Mouse (Mus musculus) midbrain, embryonic 12.5 days (tissue): ENCODE results near the gene Hist1h2ah. TPM values are rescaled to one million over a fixed set of nuclear protein-coding genes. Genes with fewer than 3 reads are reported as not detected.
A peak's percentile ranks its signal among the peaks of the same experiment; 100 is the strongest.

Experiments used
- ATAC-seq: fragments of 200-750 bp; cut with Nextera tagmentation; 2 replicates; pipeline ENCODE4 v1.8.0; 2017; ENCODE audit warnings: low read depth, moderate TSS enrichment, moderate library complexity; ENCODE audit not compliant: low FRiP score
- H3K27ac ChIP-seq: fragments of 300-500 bp; sonication (generic); replicated peaks from 2 replicates; pipeline ENCODE4 v1.5.1; 2016; ENCODE audit warnings: mild to moderate bottlenecking
- H3K27me3 ChIP-seq: fragments of 300-500 bp; sonication (generic); 2 replicates; pipeline ENCODE4 v1.6.1; 2016; ENCODE audit warnings: mild to moderate bottlenecking
- H3K36me3 ChIP-seq: fragments of 300-500 bp; sonication (generic); 2 replicates; pipeline ENCODE4 v1.6.1; 2016
- H3K4me1 ChIP-seq: fragments of 300-500 bp; sonication (generic); 2 replicates; pipeline ENCODE4 v1.6.1; 2016
- H3K4me2 ChIP-seq: fragments of 300-500 bp; sonication (generic); replicated peaks from 2 replicates; pipeline ENCODE4 v1.6.1; 2016; ENCODE audit warnings: mild to moderate bottlenecking, moderate library complexity
- H3K4me3 ChIP-seq: fragments of 300-500 bp; sonication (generic); 2 replicates; pipeline ENCODE4 v1.5.1; 2016; ENCODE audit warnings: mild to moderate bottlenecking
- H3K9ac ChIP-seq: fragments of 300-500 bp; sonication (generic); replicated peaks from 2 replicates; pipeline ENCODE4 v1.6.1; 2016; ENCODE audit warnings: mild to moderate bottlenecking, moderate library complexity
- H3K9me3 ChIP-seq: fragments of 300-500 bp; sonication (generic); 2 replicates; pipeline ENCODE4 v1.6.1; 2016; ENCODE audit warnings: mild to moderate bottlenecking
- WGBS: fragments of 180-500 bp; shearing (Covaris S2); methylation state at CpG from one replicate; pipeline ENCODE4 v1.1.7; 2016; 5-methylcytosine and 5-hydroxymethylcytosine counted together
- polyA plus RNA-seq: library from polyadenylated mRNA; unstranded; fragments of >200 nt; fragmentation: Nextera tagmentation; extraction: Ambion mirVana; gene quantifications from 2 replicates; pipeline ENCODE4 v1.2.1, GENCODE M21; 2016

Gene Hist1h2ah
- polyA plus RNA-seq, 1 experiment from 2014 or later, result 10.1 TPM

- no peaks in the 10 kb centered on the region for H3K9me3 ChIP-seq
- peaks cover 22% of the 10 kb centered on the region for H3K4me1 ChIP-seq
- ATAC-seq, result no peak
- no peak overlapping the region for H3K4me2 ChIP-seq
- WGBS, result 41% methylated on average over 5 of the region's 5 CpGs
- H3K4me3 ChIP-seq, result no peak overlapping the region
- peaks cover 98% of the 10 kb centered on the region for H3K27me3 ChIP-seq
- H3K36me3 ChIP-seq, result no peaks in the 10 kb centered on the region
- no peak overlapping the region for H3K27ac ChIP-seq
- no peak overlapping the region for H3K9ac ChIP-seq
Measured at GRCm38 (mm10) chr13:22001823-22002222, 33.5 kb downstream of the Hist1h2ah start.

DNA sequence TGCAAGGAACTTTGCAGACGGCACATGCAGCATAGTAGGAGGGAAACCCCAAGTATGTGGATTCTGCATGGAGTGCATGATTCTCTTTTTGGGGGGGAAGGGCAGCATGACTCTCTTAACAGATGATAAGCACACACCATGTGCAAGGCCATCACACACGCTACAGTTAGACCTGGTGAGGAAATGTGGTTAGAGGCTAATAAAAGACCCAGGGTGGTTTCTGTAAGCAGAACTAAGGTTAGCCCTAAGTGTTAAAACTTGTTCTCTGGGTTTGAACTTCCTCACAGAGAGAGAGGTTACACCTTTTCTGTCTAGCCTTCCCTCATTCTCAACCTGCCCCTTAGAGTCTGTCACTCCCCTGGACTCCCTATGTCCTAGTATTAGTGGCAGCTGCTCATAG is 34.0 kb downstream of the Hist1h2ah start:
- WGBS, result 62% methylated on average over 2 of the region's 2 CpGs
- H3K27ac ChIP-seq, result no peak overlapping the region

GRCm38 (mm10) chr13:21999147-21999546 is 36.2 kb downstream of the Hist1h2ah start:
- WGBS, result 35% methylated on average over 4 of the region's 4 CpGs

More for the DNA sequence above, 34.0 kb downstream of the Hist1h2ah start:
- Histone ChIP-seq H3K9me3 (no peaks in the 10 kb centered on the region), H3K9ac (no peak overlapping the region), H3K4me2 (no peak overlapping the region), H3K4me3 (no peak overlapping the region), H3K36me3 (no peaks in the 10 kb centered on the region), H3K27me3 (peaks cover 98% of the 10 kb centered on the region), H3K4me1 (peaks cover 20% of the 10 kb centered on the region)
- no peak for ATAC-seq

DNA sequence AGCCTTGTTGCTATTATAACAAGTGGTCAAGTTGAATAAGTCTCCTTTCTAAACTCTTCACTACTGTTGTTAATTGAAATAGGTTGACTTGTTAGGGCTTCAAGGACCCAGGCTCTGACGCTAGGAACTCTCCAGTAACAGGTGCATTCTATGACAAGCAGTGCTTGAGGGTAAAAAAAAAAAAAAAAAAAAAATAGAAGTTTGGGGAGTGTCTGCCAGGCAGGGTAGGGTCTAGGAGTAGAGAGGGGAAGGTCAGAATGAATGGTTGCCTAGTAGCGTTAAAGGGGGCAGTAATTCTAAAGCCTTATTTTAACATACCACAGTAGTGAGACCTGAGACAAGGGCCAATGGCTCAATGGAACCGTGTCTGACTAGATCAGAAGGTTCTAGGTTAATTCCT is 37.0 kb downstream of the Hist1h2ah start:
- no peak for ATAC-seq
- Histone ChIP-seq H3K4me1 (peaks cover 19% of the 10 kb centered on the region; the same call in 1 of the 2 replicates), H3K36me3 (no peaks in the 10 kb centered on the region), H3K27me3 (peaks cover 88% of the 10 kb centered on the region), H3K9ac (no peak overlapping the region), H3K4me2 (no peak overlapping the region), H3K27ac (no peak overlapping the region), H3K9me3 (no peaks in the 10 kb centered on the region), H3K4me3 (no peak overlapping the region)
- WGBS, result 18% methylated on average over 3 of the region's 3 CpGs

More at GRCm38 (mm10) chr13:21999147-21999546, 36.2 kb downstream of the Hist1h2ah start:
- H3K27ac ChIP-seq, result no peak overlapping the region
- no peaks in the 10 kb centered on the region for H3K9me3 ChIP-seq
- no peak overlapping the region for H3K9ac ChIP-seq
- H3K4me2 ChIP-seq, result no peak overlapping the region
- H3K27me3 ChIP-seq, result peaks cover 91% of the 10 kb centered on the region
- H3K36me3 ChIP-seq, result no peaks in the 10 kb centered on the region
- no peak for ATAC-seq
- H3K4me1 ChIP-seq, result peaks cover 19% of the 10 kb centered on the region; the same call in 1 of the 2 replicates
- no peak overlapping the region for H3K4me3 ChIP-seq

DNA sequence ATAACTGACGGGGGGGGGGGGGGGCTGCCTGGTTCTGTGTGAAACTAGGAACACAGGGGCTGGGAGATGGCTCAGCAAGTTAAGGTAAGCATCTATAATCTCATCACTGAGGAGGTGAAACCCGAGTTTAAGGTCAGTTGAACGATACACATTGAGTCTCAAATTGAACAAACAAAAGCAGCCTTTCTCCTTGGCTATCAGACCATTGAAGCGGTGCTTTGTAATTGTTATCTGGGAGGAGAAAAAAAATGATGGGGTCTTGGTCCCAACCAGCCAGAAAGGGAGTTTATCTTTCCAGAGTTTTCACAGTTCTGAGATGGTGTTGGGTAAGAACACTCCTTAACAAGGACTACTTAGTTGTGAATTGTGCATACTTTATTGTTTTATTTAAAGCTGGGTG is 37.5 kb downstream of the Hist1h2ah start:
- peak overlapping the region; percentile 54; the same call in 1 of the 2 replicates for H3K4me2 ChIP-seq
- H3K4me3 ChIP-seq, result no peak overlapping the region
- WGBS, result 5% methylated on average over 4 of the region's 4 CpGs

DNA sequence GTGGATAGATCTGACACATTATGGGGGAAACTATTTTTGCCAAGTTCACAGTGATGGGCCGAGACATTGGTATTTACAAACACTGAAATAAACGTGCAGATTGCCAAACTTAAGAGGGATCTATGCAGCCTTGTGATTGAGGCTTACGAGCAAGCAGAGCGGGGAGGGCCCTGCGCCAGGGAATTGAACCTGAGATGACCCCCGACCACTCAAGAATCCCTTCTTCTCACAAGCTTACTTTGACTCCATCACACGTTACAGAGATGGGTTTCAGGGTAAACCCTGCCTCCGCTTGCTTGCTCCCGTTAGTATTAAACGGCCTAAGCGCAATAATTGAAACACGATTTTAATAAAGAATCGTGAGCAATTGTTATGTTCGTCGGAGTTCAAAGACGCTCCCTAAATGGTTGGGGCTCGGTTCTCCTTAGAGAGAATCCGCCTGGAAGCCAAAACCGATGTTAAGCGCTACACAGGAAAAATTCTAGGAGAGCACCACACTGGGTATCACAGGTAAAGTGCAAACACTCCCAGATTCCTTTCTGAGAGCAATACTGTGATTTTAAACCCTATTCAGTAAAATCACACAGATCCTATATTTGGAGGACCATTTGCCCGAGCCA is 38.1 kb downstream of the Hist1h2ah start:
- H3K4me2 ChIP-seq, result peak overlapping the region; percentile 54
- no peak overlapping the region for H3K27ac ChIP-seq
- peak overlapping the region; percentile 26 for H3K4me3 ChIP-seq
- peaks cover 83% of the 10 kb centered on the region for H3K27me3 ChIP-seq
- no peaks in the 10 kb centered on the region for H3K9me3 ChIP-seq
- WGBS, result 1% methylated on average over 21 of the region's 21 CpGs
- H3K4me1 ChIP-seq, result peaks cover 19% of the 10 kb centered on the region; the same call in 1 of the 2 replicates
- ATAC-seq, result no peak
- H3K36me3 ChIP-seq, result no peaks in the 10 kb centered on the region
- no peak overlapping the region for H3K9ac ChIP-seq

More for the DNA sequence above, 37.5 kb downstream of the Hist1h2ah start:
- no peak overlapping the region for H3K9ac ChIP-seq
- H3K36me3 ChIP-seq, result no peaks in the 10 kb centered on the region
- no peak overlapping the region for H3K27ac ChIP-seq
- H3K27me3 ChIP-seq, result peaks cover 86% of the 10 kb centered on the region
- H3K9me3 ChIP-seq, result no peaks in the 10 kb centered on the region
- no peak for ATAC-seq
- H3K4me1 ChIP-seq, result peaks cover 19% of the 10 kb centered on the region; the same call in 1 of the 2 replicates

GRCm38 (mm10) chr13:21996840-21997185 is 38.6 kb downstream of the Hist1h2ah start:
- Histone ChIP-seq H3K9ac (no peak overlapping the region), H3K9me3 (no peaks in the 10 kb centered on the region), H3K27me3 (peaks cover 78% of the 10 kb centered on the region), H3K4me3 (peak overlapping the region; percentile 26), H3K27ac (no peak overlapping the region), H3K4me1 (peaks cover 19% of the 10 kb centered on the region; the same call in 1 of the 2 replicates), H3K36me3 (no peaks in the 10 kb centered on the region), H3K4me2 (peak overlapping the region; percentile 54)
- under 1% methylated on average over 13 of the region's 13 CpGs for WGBS
- ATAC-seq, result no peak

DNA sequence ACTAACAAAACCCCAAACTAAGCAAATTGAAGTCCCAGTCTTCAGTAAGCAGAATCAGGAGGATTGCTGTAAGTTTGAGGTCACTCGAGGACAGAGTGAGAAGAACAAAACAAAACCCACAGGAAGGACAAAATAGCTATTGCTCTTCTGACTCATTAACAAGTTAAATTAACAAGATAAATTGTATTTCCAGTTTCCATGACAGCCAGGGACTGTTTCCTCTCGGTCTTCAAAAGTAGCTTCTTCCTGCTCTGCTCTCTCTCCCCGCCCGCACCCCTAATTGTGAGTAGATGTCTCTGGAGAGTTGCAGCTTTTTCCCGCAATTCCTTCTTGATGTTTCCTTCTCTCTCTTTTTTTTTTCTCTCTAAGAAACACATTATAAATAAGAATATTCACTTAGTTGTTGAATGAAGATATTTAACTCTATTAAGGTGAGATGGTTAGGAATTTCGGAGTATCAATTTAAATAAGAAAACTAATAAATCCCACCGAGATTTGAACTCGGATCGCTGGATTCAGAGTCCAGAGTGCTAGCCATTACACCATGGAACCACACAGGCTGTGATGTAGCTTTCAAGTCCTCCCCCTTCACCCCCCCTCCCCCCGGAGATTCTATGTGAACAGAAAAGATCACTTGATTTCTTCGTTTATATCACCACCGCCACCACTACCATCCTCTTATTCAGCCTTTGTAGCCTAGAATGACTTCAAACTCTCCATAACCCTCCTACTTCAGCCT is 39.1 kb downstream of the Hist1h2ah start:
- Histone ChIP-seq H3K9me3 (no peaks in the 10 kb centered on the region), H3K4me3 (peak overlapping the region; percentile 38), H3K9ac (no peak overlapping the region), H3K27me3 (peaks cover 75% of the 10 kb centered on the region), H3K4me2 (peak overlapping the region; percentile 54), H3K36me3 (no peaks in the 10 kb centered on the region), H3K27ac (no peak overlapping the region), H3K4me1 (peaks cover 19% of the 10 kb centered on the region; the same call in 1 of the 2 replicates)
- ATAC-seq, result no peak
- 2% methylated on average over 12 of the region's 12 CpGs for WGBS

- H3K4me3 ChIP-seq, result peak overlapping the region; percentile 38
- H3K4me2 ChIP-seq, result peak overlapping the region; percentile 54
- ATAC-seq, result no peak
- no peak overlapping the region for H3K27ac ChIP-seq
- peaks cover 72% of the 10 kb centered on the region for H3K27me3 ChIP-seq
- 1% methylated on average over 21 of the region's 21 CpGs for WGBS
- H3K4me1 ChIP-seq, result peaks cover 19% of the 10 kb centered on the region; the same call in 1 of the 2 replicates
- H3K9ac ChIP-seq, result no peak overlapping the region
- no peaks in the 10 kb centered on the region for H3K36me3 ChIP-seq
- H3K9me3 ChIP-seq, result no peaks in the 10 kb centered on the region
Measured at GRCm38 (mm10) chr13:21995331-21995914, 39.9 kb downstream of the Hist1h2ah start.

- peaks cover 68% of the 10 kb centered on the region for H3K27me3 ChIP-seq
- ATAC-seq, result no peak
- H3K4me2 ChIP-seq, result peak overlapping the region; percentile 54
- peak overlapping the region; percentile 38 for H3K4me3 ChIP-seq
- H3K36me3 ChIP-seq, result no peaks in the 10 kb centered on the region
- H3K27ac ChIP-seq, result no peak overlapping the region
- peaks cover 19% of the 10 kb centered on the region; the same call in 1 of the 2 replicates for H3K4me1 ChIP-seq
- WGBS, result 5% methylated on average over 8 of the region's 8 CpGs
- H3K9ac ChIP-seq, result no peak overlapping the region
- H3K9me3 ChIP-seq, result no peaks in the 10 kb centered on the region
Measured at GRCm38 (mm10) chr13:21994896-21995295, 40.5 kb downstream of the Hist1h2ah start.

DNA sequence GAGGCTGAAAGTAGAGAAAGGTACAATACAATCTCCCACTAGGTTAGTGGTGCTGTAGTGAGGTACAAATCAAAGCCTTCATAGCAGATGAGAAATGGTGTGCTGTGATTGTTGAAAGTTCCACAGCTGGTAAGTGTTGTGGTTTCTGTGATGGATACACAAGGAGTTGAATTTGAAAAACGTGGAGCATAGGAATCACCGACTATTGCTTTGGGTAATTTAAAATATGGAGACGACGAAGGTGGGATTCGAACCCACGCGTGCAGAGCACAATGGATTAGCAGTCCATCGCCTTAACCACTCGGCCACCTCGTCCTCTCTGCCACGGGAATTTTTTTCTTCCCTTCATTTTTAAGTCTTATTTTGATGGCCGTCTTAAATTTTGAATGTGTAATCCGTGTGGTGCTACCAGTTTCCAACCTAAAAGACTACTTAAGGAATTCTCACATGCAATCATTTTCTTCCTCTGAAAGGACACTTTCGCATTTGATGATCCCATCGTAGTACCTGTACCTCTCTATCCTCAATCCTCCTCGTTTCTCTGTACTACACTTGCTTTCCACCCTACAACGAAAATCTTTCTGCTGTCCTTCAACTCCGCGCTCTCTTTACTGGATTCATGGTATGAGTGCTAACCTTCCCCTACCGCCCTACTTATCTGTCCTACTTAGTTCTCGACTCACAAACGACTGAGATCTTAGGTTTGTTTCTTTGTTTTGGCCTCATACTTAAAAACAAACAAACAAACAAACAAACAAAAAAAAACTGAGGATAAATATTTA is 41.2 kb downstream of the Hist1h2ah start:
- WGBS, result under 1% methylated on average over 22 of the region's 22 CpGs
- Histone ChIP-seq H3K27me3 (peaks cover 61% of the 10 kb centered on the region), H3K9ac (no peak overlapping the region), H3K4me3 (no peak overlapping the region), H3K36me3 (no peaks in the 10 kb centered on the region), H3K9me3 (no peaks in the 10 kb centered on the region), H3K27ac (no peak overlapping the region), H3K4me2 (0 out of 2 replicates have a peak overlapping the region, but pooled peaks have one; percentile 17), H3K4me1 (peaks cover 19% of the 10 kb centered on the region; the same call in 1 of the 2 replicates)
- no peak for ATAC-seq
